Mouse (Mus musculus) layer of hippocampus, postnatal 10 days (tissue): Measurements from ENCODE around the gene Spa17. TPM values are rescaled to one million over a fixed set of nuclear protein-coding genes. Genes with fewer than 3 reads are reported as not detected.

Experiments
- DNase-seq, 2 experiments: peaks; one replicate each; pipeline ENCODE4 v3.0.0; 2021; ENCODE audit warnings: low spot score in 2 of 2
- total RNA-seq, 2 experiments: library from RNA; stranded (reverse); gene quantifications; 2 replicates each; pipeline ENCODE4 v1.2.3; 2021

Gene Spa17
- total RNA-seq, 2 experiments from 2014 or later: 2.2 TPM

DNA sequence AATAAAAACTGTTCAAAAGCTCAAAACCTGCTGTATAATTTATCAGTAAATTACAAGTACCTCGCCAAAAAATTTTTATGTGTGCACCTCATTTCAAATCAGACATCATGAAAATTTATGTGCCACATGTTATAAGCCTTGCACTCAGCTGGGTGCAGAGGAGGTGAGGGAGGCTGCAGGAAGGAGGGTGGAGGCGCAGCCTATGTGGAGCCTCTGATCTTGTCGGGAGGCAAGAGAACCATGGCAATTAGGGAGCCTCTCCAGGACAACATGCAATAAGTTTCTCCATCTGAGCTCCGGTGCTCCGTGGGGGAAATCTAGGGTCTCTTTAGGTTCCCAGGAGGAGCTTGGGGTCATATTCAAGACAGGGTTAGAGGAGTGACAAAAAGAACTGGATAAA is 46.1 kb downstream of the Spa17 start:
- no peak for DNase-seq

DNA sequence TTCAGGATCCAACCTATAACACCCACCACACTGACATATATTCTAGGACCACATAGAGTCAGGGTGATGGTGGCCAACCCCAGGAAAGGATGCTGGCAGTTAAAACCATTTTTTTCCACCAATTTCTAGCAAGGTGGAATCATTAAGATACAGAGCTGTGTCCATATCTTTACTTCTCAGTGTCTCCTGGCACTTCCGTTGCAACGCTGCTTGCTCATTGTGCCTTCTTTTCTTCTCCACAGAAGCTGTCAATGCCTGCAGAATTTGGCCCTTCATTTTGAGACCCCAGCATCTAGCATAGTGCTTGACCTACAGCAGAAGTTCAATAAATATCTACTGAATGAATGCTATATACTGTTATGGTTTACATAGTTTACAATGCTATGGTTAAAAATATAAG is 46.5 kb downstream of the Spa17 start:
- DNase-seq: no peak

DNA sequence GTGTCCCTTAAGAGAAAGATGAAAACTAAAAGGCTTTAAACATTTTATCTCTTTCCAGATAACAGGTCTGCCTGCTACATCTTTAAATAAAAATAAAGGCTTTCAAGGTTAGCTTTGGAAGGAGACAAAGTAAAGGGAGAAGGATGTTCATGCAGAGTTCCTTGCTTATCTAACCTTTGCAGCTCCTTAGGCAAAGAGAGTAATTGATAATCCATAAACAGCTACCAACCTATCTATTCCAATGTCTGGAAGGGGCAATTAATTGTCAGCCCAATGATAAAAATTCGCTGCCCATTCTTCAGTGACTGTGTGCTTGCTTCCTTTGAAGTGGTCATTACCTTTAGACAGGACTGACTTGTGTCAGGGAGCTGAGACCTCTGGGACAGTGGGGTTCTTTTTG is 49.7 kb downstream of the Spa17 start:
- no peak for DNase-seq

DNA sequence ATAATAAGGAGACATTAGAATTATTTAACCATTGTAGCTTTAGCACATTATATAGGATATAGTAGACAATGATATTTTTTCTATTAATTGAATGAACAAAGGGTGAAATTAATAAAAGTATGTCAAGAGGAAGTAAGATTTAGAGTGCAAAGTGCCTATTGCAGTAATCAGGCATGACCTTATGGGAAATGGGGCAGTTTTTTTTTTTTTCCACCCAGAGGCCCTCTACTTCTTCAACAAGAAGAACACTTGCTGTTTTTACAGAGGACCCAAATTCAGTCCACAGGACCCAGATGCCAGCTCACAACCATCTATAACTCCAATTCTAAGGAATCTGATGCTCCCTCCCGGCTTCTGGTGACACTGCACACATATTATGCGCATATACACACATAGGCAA is 52.9 kb downstream of the Spa17 start:
- DNase-seq: no peak

DNA sequence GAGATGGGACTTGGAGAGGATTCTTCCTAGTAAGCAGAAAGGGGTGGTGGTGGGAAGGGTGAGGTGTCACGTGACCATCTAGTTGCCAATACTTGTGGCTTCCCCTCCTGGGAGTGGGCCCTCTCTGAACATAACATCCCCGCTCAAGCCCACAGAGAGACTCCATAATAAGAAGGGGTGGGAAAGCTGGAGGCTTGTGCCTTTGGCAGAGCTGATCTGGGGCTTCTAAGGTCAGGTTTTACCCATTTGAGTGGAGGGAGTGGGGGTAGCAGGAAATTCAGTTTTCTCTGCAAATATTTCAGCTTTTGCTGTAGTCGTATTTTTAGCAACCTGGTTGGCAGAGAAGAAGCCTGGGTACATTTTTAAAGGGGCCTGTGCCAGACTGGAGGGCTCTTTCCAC is 57.2 kb downstream of the Spa17 start:
- no peak for DNase-seq

DNA sequence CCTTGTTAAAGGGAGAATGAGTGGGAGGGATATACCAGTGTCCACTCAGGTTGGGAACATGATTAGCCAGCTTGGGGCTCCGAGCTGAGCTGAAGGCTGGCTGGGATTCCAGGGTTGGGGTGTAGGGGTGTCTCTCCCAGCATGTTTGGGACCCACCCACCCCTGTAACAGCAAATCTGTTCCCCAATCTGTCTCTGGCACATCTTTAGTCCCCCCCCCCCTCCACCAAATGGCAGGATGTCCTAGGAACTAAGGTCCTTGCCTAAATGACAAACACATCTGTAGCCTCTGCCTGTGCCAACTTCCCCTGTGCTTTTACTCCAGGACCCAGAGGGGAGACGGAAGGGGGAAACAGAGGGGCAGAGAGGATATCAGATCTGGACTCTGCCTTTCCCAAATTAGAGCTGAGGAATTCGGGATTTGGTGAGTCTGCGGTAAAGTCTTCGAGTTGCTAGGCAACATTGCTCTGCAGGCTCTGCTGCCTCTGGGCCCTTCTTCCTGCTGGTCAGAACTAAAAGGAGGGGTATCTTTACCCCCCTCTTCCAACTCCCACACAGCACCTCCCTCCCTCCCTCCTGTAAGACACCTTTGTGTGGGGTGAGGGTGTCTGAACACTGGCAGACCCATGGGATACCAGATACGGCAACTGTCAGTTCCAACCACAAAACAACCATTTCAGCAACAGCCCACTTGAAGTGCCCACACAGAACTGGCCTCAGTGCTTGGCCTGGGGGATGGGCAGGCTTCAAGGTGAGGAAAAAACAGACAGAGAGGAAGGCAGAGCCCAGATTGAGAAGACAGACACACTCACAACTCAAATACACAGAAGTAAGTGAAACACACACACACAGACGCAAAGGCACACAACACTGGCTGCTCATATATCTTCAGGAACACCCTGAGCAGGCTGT is 58.4 kb downstream of the Spa17 start, which contains the start of gene Siae:
Siae (plus strand) TSS at position 861 of the 911 bp plus-strand sequence.
- DNase-seq: no peak

DNA sequence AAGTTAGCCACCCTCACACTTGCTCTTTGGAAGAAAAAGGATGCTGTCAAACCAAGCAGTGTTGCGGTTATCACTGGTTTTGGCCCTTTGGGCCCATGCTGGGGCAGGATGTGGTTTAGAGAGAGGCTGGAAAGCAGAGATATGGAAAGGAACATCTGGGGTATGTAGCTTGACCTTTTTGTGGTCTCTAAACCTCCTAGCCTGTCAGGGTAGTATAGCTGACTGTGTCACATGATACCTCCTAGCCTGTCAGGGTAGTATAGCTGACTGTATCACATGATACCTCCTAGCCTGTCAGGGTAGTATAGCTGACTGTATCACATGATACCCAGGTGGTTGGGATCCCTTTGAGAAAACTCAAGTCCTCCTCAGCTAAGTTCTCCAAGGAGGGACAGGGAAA is 59.2 kb downstream of the Spa17 start:
- no peak for DNase-seq

Other genes starting within 250 kb of the Spa17 start
- gene Hepacam, start 246.4 kb downstream of the Spa17 start, total RNA-seq: 10 to 100 TPM; 66.7 to 72.3 TPM
- gene Robo4, start 211.8 kb downstream of the Spa17 start, total RNA-seq: 1 to 10 TPM; 6.9 to 8.3 TPM
- gene Robo3, start 180.5 kb downstream of the Spa17 start, total RNA-seq: 10 to 100 TPM; 14.9 to 22.8 TPM
- gene Msantd2, start 124.4 kb downstream of the Spa17 start, total RNA-seq: 10 to 100 TPM; 24.5 to 29.1 TPM
- gene Esam, start 85.6 kb downstream of the Spa17 start, total RNA-seq: 10 to 100 TPM; 30.3 to 31.5 TPM
- gene Vsig2, start 74.5 kb downstream of the Spa17 start, total RNA-seq: 1 to 10 TPM; 2.4 to 4.8 TPM
- 1,000 to 10,000 TPM; 1,430 to 1,457 TPM for gene Nrgn, start 60.8 kb downstream of the Spa17 start, total RNA-seq
- 10 to 100 TPM; 10.9 to 12.0 TPM for gene Siae, start 58.0 kb downstream of the Spa17 start, total RNA-seq
- 10 to 100 TPM; 53.4 to 55.6 TPM for gene Tbrg1, start 43.6 kb upstream of the Spa17 start, total RNA-seq
- gene Panx3, start 55.5 kb upstream of the Spa17 start, total RNA-seq: not detected
- not detected for gene Olfr160, start 102.5 kb upstream of the Spa17 start, total RNA-seq
- not detected for gene Olfr874, start 131.4 kb upstream of the Spa17 start, total RNA-seq
- gene Olfr875, start 158.1 kb upstream of the Spa17 start, total RNA-seq: not detected
- not detected for gene Olfr876, start 189.3 kb upstream of the Spa17 start, total RNA-seq
- not detected for gene Olfr877, start 240.5 kb upstream of the Spa17 start, total RNA-seq